Mouse (Mus musculus): ENCODE measurements around the gene Rab3gap1.

DNA sequence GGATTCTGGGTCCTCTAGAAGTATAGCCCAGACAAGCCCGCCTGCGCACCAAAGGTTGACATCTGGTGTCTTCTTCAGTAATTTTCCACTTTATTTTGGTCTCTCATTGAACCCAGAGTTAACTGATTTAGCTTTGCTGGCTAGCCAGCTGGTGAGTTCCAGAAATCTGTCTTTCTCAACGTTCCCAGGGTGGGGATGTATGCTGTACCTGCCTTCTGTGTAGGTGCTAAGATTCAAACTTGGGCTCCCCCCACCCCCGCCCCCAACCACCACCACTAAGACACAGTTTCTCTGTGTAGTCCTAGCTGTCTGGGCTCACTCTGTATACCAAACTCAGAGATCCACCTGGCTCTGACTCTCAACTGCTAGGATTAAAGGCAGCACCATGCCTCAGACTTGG lies 105.5 kb downstream of the Rab3gap1 start:
- no peak for TF ChIP-seq CTCF (IDR thresholded peaks at IDR 0.05; ENCODE audit: low read depth, low read length)
- no peak for TF ChIP-seq POLR2A (IDR thresholded peaks at IDR 0.05; ENCODE audit: borderline replicate concordance, low read depth, low read length)

Measured in bone marrow macrophage, adult 2 months (primary cell).